Mouse (Mus musculus): ENCODE results near the gene Mbtd1.
"Not testable (repeated sequence)": the region's sequence is repeated elsewhere in the genome, so short reads cannot be mapped to it uniquely, and the experiment has no call there.

Gene Mbtd1

GRCm38 (mm10) chr11:93885572-93886410 lies at the start of gene Mbtd1, which contains the start of gene Utp18:
Mbtd1 (plus strand) TSS chr11:93885852.
Utp18 (minus strand) TSS chr11:93885766.
- in situ Hi-C loops (cut with MboI) = no loop called here

DNA sequence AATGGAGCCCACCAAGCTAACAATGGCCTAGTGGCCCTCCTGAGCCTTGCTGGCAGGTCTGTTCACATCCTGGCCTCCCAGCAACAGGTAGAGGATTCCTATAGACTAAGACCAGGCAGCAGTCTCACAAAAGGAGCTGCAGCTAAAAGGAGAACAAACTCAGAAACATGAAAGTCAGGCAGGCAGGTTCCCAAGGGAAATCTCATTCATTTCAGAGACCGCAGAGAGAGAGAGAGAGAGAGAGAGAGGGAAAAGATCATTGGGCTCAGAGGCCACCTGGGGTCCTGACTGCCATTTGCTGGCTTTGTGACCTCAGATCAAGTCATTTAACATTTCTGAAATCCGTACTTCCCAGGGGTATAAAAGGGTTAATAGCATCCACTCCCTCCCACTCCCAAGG lies 38.3 kb upstream of the Mbtd1 start:
- in situ Hi-C loops (cut with MboI) = no loop called here

GRCm38 (mm10) chr11:93852546-93852945 lies 33.1 kb upstream of the Mbtd1 start:
- in situ Hi-C loops (cut with MboI) = no loop called here

- in situ Hi-C loops (cut with MboI) = no loop called here
Observed at GRCm38 (mm10) chr11:93856284-93856955, 29.2 kb upstream of the Mbtd1 start.

- in situ Hi-C loops (cut with MboI) = no loop called here
Observed at GRCm38 (mm10) chr11:93860540-93861172, 25.0 kb upstream of the Mbtd1 start.

GRCm38 (mm10) chr11:93861193-93861592 lies 24.5 kb upstream of the Mbtd1 start:
- in situ Hi-C loops (cut with MboI) = no loop called here

GRCm38 (mm10) chr11:93862045-93862623 lies 23.5 kb upstream of the Mbtd1 start:
- in situ Hi-C loops (cut with MboI) = no loop called here

- in situ Hi-C loops (cut with MboI) = no loop called here
Observed at GRCm38 (mm10) chr11:93862638-93863037, 23.0 kb upstream of the Mbtd1 start.

- in situ Hi-C loops (cut with MboI) = no loop called here
Observed at GRCm38 (mm10) chr11:93884068-93884467, 1.6 kb upstream of the Mbtd1 start.

- in situ Hi-C loops (cut with MboI) = no loop called here
Observed at GRCm38 (mm10) chr11:93884901-93885571, 616 bp upstream of the Mbtd1 start.

DNA sequence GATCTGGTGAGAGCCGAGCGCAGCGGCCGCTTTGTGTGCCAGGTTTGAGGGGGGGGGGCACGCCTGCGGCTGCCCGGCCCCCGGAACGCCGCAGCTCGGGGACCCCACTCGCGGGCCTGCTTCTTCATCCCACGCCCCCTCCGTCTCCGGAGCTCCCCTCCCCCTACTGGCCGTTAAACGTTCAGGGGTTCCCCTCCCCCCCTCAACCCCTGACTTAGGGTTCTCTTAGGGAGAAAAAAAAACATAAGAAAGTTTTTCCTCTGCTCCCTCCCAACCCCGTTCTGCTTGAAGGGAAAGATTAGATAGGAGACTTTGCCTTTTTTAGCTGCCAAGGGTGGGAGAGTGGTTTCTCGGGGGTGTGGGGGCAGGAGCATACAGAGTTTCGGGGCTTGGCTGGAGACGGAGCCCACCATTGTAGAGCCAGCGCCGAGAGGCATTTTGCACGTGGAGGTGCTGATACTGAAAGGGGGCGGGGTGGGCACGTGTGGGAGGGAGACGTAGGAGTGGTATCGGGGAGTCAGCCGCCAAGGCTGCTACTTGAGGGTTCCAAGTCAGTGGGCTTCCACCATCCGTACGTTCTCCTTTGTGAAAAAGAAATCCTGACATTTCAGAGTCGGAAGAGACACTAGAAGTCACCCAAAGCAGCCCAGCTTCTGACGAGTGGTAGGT lies 893 bp downstream of the Mbtd1 start:
- in situ Hi-C loops (cut with MboI) = no loop called here

GRCm38 (mm10) chr11:93887080-93887447 lies 1.4 kb downstream of the Mbtd1 start:
- in situ Hi-C loops (cut with MboI) = no loop called here

- in situ Hi-C loops (cut with MboI) = no loop called here
Observed at GRCm38 (mm10) chr11:93897732-93898131, 12.1 kb downstream of the Mbtd1 start.

GRCm38 (mm10) chr11:93906834-93907233 lies 21.2 kb downstream of the Mbtd1 start:
- in situ Hi-C loops (cut with MboI) = no loop called here

DNA sequence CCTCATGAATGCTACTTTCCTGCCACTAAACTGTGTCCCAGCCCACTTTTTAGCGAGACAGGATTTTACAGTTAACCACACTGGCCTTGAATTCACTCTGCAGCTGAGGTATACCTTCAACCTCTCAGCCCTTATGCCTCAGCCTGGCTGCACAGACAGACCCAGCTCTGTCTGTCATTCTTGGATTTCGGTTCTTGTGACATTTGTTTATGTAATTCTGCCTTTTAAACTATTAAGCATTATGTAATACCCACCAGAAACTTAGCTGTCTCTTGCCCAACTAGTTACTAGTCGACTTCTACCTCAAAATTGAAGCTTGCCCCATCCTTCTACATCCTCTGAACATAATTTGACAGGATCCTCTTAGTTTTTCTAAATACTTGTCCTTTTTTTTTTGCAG lies 22.2 kb downstream of the Mbtd1 start:
- in situ Hi-C loops (cut with MboI) = no loop called here

GRCm38 (mm10) chr11:93908829-93909228 lies 23.2 kb downstream of the Mbtd1 start:
- in situ Hi-C loops (cut with MboI) = no loop called here

- in situ Hi-C loops (cut with MboI) = no loop called here
Observed at GRCm38 (mm10) chr11:93911603-93912002, 26.0 kb downstream of the Mbtd1 start.

GRCm38 (mm10) chr11:93915019-93915418 lies 29.4 kb downstream of the Mbtd1 start:
- in situ Hi-C loops (cut with MboI) = not testable (repeated sequence)

GRCm38 (mm10) chr11:93929106-93929505 lies 43.5 kb downstream of the Mbtd1 start:
- in situ Hi-C loops (cut with MboI) = no loop called here

DNA sequence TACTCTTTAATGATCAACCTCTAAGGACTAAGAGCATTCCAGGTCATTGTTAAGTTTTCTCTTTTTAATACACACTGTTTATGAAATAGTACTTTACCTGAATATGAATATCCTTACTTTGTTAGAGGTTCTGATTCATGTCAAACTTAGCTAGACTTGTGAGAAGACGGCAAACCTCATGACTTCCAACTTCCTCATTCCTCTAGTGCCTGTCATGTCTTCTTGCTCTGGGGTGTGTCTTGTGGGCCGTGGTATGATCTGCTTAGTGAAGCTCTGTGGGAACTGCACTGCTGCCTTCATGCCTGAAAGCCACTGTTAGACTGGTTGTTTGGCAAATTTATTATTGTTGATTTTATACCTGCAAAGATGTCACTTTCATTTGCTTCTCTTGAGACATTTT lies 55.3 kb downstream of the Mbtd1 start:
- in situ Hi-C loops (cut with MboI) = no loop called here

- in situ Hi-C loops (cut with MboI) = no loop called here
Observed at GRCm38 (mm10) chr11:93944986-93945385, 59.3 kb downstream of the Mbtd1 start.

Data from mature B cell (primary cell).